Mouse (Mus musculus) right cerebral cortex, postnatal 25 days (tissue): ENCODE data around the gene Slc30a1.

Experiments used
- DNase-seq: peaks from one replicate; pipeline ENCODE4 v3.0.0; 2022

Slc30a1 gene

GRCm38 (mm10) chr1:191945756-191946155, 39.2 kb downstream of the Slc30a1 start:
- DNase-seq, result no peak

- no peak for DNase-seq
Measured at GRCm38 (mm10) chr1:191946261-191946660, 39.7 kb downstream of the Slc30a1 start.

- DNase-seq, result no peak
Measured at GRCm38 (mm10) chr1:191946835-191947234, 40.3 kb downstream of the Slc30a1 start.

GRCm38 (mm10) chr1:191947796-191948195, 41.2 kb downstream of the Slc30a1 start:
- DNase-seq, result no peak

GRCm38 (mm10) chr1:191948600-191948999, 42.0 kb downstream of the Slc30a1 start:
- DNase-seq, result no peak

- no peak for DNase-seq
Measured at GRCm38 (mm10) chr1:191950611-191951010, 44.0 kb downstream of the Slc30a1 start.

GRCm38 (mm10) chr1:191952733-191953335, 46.3 kb downstream of the Slc30a1 start:
- DNase-seq, result peak; percentile 63

- no peak for DNase-seq
Measured at GRCm38 (mm10) chr1:191955101-191955500, 48.5 kb downstream of the Slc30a1 start.

- DNase-seq, result no peak
Measured at GRCm38 (mm10) chr1:191956261-191956660, 49.7 kb downstream of the Slc30a1 start.

GRCm38 (mm10) chr1:191956871-191957270, 50.3 kb downstream of the Slc30a1 start:
- DNase-seq, result no peak

GRCm38 (mm10) chr1:191957321-191957720, 50.8 kb downstream of the Slc30a1 start:
- no peak for DNase-seq

GRCm38 (mm10) chr1:191960946-191961345, 54.4 kb downstream of the Slc30a1 start:
- no peak for DNase-seq
